ENCODE assay signal across 19 mouse cellular contexts in the genomic region with DNA sequence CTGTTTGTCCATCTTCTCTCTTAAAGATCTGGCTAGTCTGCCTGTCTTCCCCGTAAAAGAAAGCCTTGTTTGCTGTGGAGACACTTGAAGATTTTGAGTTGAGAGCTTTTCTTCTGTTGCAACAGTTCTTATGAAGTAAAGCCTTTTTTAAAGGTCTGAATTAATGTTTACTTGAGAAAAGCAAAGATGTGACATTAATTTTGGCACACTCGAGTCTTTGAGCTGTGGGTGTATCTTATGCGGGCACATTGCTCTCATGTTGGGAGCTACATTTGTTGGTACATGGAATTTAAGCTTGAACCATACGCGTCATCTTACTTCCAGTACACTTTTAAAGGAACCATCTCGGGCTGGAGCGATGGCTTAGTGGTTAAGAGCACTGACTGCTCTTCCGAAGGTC. TPM values are rescaled to one million over a fixed set of nuclear protein-coding genes. Genes with fewer than 3 reads are reported as not detected.
DNase-seq lines count a peak whose midpoint lies in the region; ATAC-seq and TF ChIP-seq lines count a peak whose summit lies in the region.
"Had no signal": no experiment of that assay in that cellular context is flagged by ENCODE, and none has a peak within 500 bp of the region (broad histone marks: within the 10 kb centered on the region; RNA-seq: fewer than 3 reads in every experiment).

No protein-coding gene starts in this region.

- no peak overlapping the region for H3K9ac ChIP-seq in embryonic facial prominence, embryonic 13.5 days
- H3K9ac ChIP-seq in kidney, embryonic 15.5 days: no peak overlapping the region
- H3K9ac ChIP-seq in lung, embryonic 14.5 days: no peak overlapping the region
- H3K9ac ChIP-seq: forebrain, embryonic 15.5 days; heart, embryonic 13.5 days; hindbrain, embryonic 15.5 days had no signal

- no peak overlapping the region for H3K4me2 ChIP-seq in embryonic facial prominence, embryonic 13.5 days
- no peak overlapping the region for H3K4me2 ChIP-seq in kidney, embryonic 15.5 days
- H3K4me2 ChIP-seq in lung, embryonic 14.5 days: no peak overlapping the region
- H3K4me2 ChIP-seq: forebrain, embryonic 15.5 days; heart, embryonic 13.5 days; hindbrain, embryonic 15.5 days had no signal

- H3K27ac ChIP-seq in embryonic facial prominence, embryonic 13.5 days: peak overlapping the region; percentile 72
- no peak overlapping the region; the same call in 1 of the 2 replicates for H3K27ac ChIP-seq in embryonic facial prominence, embryonic 10.5 days (replicated peaks)
- H3K27ac ChIP-seq in kidney, embryonic 15.5 days: peak overlapping the region; percentile 75
- H3K27ac ChIP-seq in lung, embryonic 14.5 days (ENCODE audit: low read depth): no peak overlapping the region
- H3K27ac ChIP-seq: forebrain, embryonic 15.5 days; heart, embryonic 13.5 days; hindbrain, embryonic 15.5 days had no signal

- H3K36me3 ChIP-seq in embryonic facial prominence, embryonic 13.5 days: no peaks in the 10 kb centered on the region
- H3K36me3 ChIP-seq in embryonic facial prominence, embryonic 10.5 days (replicated peaks): peaks cover 2% of the 10 kb centered on the region; the same call in 1 of the 2 replicates
- H3K36me3 ChIP-seq in kidney, embryonic 15.5 days: no peaks in the 10 kb centered on the region
- no peaks in the 10 kb centered on the region for H3K36me3 ChIP-seq in lung, embryonic 14.5 days (ENCODE audit: insufficient read depth)
- H3K36me3 ChIP-seq: forebrain, embryonic 15.5 days; heart, embryonic 13.5 days; hindbrain, embryonic 15.5 days had no signal

- no peak for DNase-seq in embryonic facial prominence, embryonic 10.5 days (ENCODE audit: low spot score)
- no peak for DNase-seq in kidney, postnatal 36 days
- peak; percentile 9 for DNase-seq in lung, embryonic 14.5 days
- no peak for DNase-seq in lung, postnatal 4 days
- peak; percentile 46 for DNase-seq in lung, postnatal 36 days
- no peak for DNase-seq in lung, postnatal 10 days
- DNase-seq: adrenal gland, postnatal 10 days; cerebellum, adult 11 months; cerebellum, adult 8-10 months; cerebellum, postnatal 25 days; gastrocnemius, postnatal 36 days; heart, adult 18-20 months; heart, postnatal 36 days had no signal

- ATAC-seq in embryonic facial prominence, embryonic 13.5 days (ENCODE audit: insufficient number of reproducible peaks, insufficient read depth, low FRiP score, low TSS enrichment, low read depth): no peak
- ATAC-seq in kidney, embryonic 15.5 days (replicated peaks; ENCODE audit: low FRiP score): no peak
- peak; percentile 23; the same call in 1 of the 2 replicates for ATAC-seq in lung, embryonic 14.5 days (ENCODE audit: insufficient read depth)

- no peak for TF ChIP-seq CTCF in lung, embryonic 14.5 days (IDR thresholded peaks at IDR 0.05; ENCODE audit: low read depth)

- no peaks in the 10 kb centered on the region for H3K27me3 ChIP-seq in embryonic facial prominence, embryonic 13.5 days
- no peaks in the 10 kb centered on the region for H3K27me3 ChIP-seq in embryonic facial prominence, embryonic 10.5 days (replicated peaks; ENCODE audit: low read depth, poor library complexity, severe bottlenecking)
- H3K27me3 ChIP-seq in kidney, embryonic 15.5 days: no peaks in the 10 kb centered on the region
- no peaks in the 10 kb centered on the region for H3K27me3 ChIP-seq in lung, embryonic 14.5 days (ENCODE audit: insufficient read depth, low read length)
- H3K27me3 ChIP-seq: forebrain, embryonic 15.5 days; heart, embryonic 13.5 days; hindbrain, embryonic 15.5 days had no signal

- H3K9me3 ChIP-seq in embryonic facial prominence, embryonic 13.5 days: no peaks in the 10 kb centered on the region
- H3K9me3 ChIP-seq in embryonic facial prominence, embryonic 10.5 days: no peaks in the 10 kb centered on the region
- H3K9me3 ChIP-seq in kidney, embryonic 15.5 days (replicated peaks): no peaks in the 10 kb centered on the region
- H3K9me3 ChIP-seq in lung, embryonic 14.5 days (ENCODE audit: low read depth, low read length): no peaks in the 10 kb centered on the region
- H3K9me3 ChIP-seq: forebrain, embryonic 15.5 days; heart, embryonic 13.5 days; hindbrain, embryonic 15.5 days had no signal

- 91% methylated on average over 8 of the region's 8 CpGs for WGBS in embryonic facial prominence, embryonic 13.5 days
- 93% methylated on average over 8 of the region's 8 CpGs for WGBS in embryonic facial prominence, embryonic 10.5 days
- WGBS in kidney, embryonic 15.5 days: 89% methylated on average over 8 of the region's 8 CpGs
- 77% methylated on average over 8 of the region's 8 CpGs for WGBS in lung, embryonic 14.5 days

- H3K4me3 ChIP-seq in embryonic facial prominence, embryonic 13.5 days: no peak overlapping the region
- no peak overlapping the region for H3K4me3 ChIP-seq in embryonic facial prominence, embryonic 10.5 days
- no peak overlapping the region for H3K4me3 ChIP-seq in kidney, embryonic 15.5 days (replicated peaks)
- no peak overlapping the region for H3K4me3 ChIP-seq in lung, embryonic 14.5 days (ENCODE audit: low read depth, low read length)
- H3K4me3 ChIP-seq: forebrain, embryonic 15.5 days; heart, embryonic 13.5 days; hindbrain, embryonic 15.5 days had no signal

- peaks cover 21% of the 10 kb centered on the region for H3K4me1 ChIP-seq in embryonic facial prominence, embryonic 13.5 days
- H3K4me1 ChIP-seq in embryonic facial prominence, embryonic 10.5 days: peaks cover 26% of the 10 kb centered on the region
- peaks cover 23% of the 10 kb centered on the region for H3K4me1 ChIP-seq in kidney, embryonic 15.5 days
- no peaks in the 10 kb centered on the region for H3K4me1 ChIP-seq in lung, embryonic 14.5 days (ENCODE audit: insufficient read depth)

RNA-seq across cellular contexts. Expression of a gene that starts 12.9 kb away (rescaled TPM):
- polyA plus RNA-seq in embryonic facial prominence, embryonic 13.5 days (2015; fragmentation: Nextera tagmentation; extraction: Ambion mirVana): 0.37 and 0.43 TPM in 2 replicates
- 0.45 and 0.59 TPM in 2 replicates for polyA plus RNA-seq in embryonic facial prominence, embryonic 10.5 days (2016; fragmentation: Nextera tagmentation; extraction: Ambion mirVana)
- 0.23 and 0.39 TPM in 2 replicates for polyA plus RNA-seq in kidney, embryonic 15.5 days (2015; fragmentation: Nextera tagmentation; extraction: Ambion mirVana)
- polyA plus RNA-seq in lung, embryonic 14.5 days (2014; fragmentation: Nextera tagmentation; extraction: Ambion mirVana): 0.16 TPM in 1 of 2 replicates, not detected in the other
- polyA plus RNA-seq: heart, postnatal 0 days had no signal

RNA-seq across cellular contexts. Expression of a gene that starts 25.5 kb away (rescaled TPM):
- 46.3 and 54.7 TPM in 2 replicates for polyA plus RNA-seq in embryonic facial prominence, embryonic 13.5 days (2015; fragmentation: Nextera tagmentation; extraction: Ambion mirVana)
- polyA plus RNA-seq in embryonic facial prominence, embryonic 10.5 days (2016; fragmentation: Nextera tagmentation; extraction: Ambion mirVana): 49.2 and 54.0 TPM in 2 replicates
- 41.0 and 41.9 TPM in 2 replicates for polyA plus RNA-seq in kidney, embryonic 15.5 days (2015; fragmentation: Nextera tagmentation; extraction: Ambion mirVana)
- 12.1 and 13.8 TPM in 2 replicates for polyA plus RNA-seq in lung, embryonic 14.5 days (2014; fragmentation: Nextera tagmentation; extraction: Ambion mirVana)

Comparison
In these comparisons a context has a peak if more than half of its experiments do, and no peak if none do; other contexts are left out.
1. H3K27ac ChIP-seq: peak in embryonic facial prominence, embryonic 13.5 days (single experiment) and kidney, embryonic 15.5 days (single experiment); none in embryonic facial prominence, embryonic 10.5 days (single experiment) and lung, embryonic 14.5 days (single experiment).
2. DNase-seq: peak in lung, embryonic 14.5 days (single experiment) and lung, postnatal 36 days (single experiment); none in embryonic facial prominence, embryonic 10.5 days (single experiment), kidney, postnatal 36 days (0 of 2), lung, postnatal 4 days (0 of 2) and lung, postnatal 10 days (single experiment).